Mouse (Mus musculus) layer of hippocampus, adult 11-12 months (tissue): ENCODE data around the gene Tor1a.
"Not testable (repeated sequence)": the region's sequence is repeated elsewhere in the genome, so short reads cannot be mapped to it uniquely, and the experiment has no call there.

Experiments used
- DNase-seq: peaks from one replicate; pipeline ENCODE4 v3.0.0; 2022; ENCODE audit warnings: low spot score

Tor1a gene

GRCm38 (mm10) chr2:30918126-30918525, 49.6 kb downstream of the Tor1a start:
- no peak for DNase-seq

GRCm38 (mm10) chr2:30917649-30918048, 50.1 kb downstream of the Tor1a start:
- DNase-seq, result no peak

- DNase-seq, result not testable (repeated sequence)
Measured at GRCm38 (mm10) chr2:30915933-30916332, 51.8 kb downstream of the Tor1a start.

GRCm38 (mm10) chr2:30915376-30915775, 52.4 kb downstream of the Tor1a start:
- DNase-seq, result no peak

GRCm38 (mm10) chr2:30914836-30915235, 52.9 kb downstream of the Tor1a start:
- no peak for DNase-seq

- no peak for DNase-seq
Measured at GRCm38 (mm10) chr2:30913022-30913421, 54.7 kb downstream of the Tor1a start.

- no peak for DNase-seq
Measured at GRCm38 (mm10) chr2:30912291-30912773, 55.4 kb downstream of the Tor1a start.
